Mouse (Mus musculus) testis, adult 2 months (tissue): ENCODE measurements around the gene Cept1. TPM values are rescaled to one million over a fixed set of nuclear protein-coding genes. Genes with fewer than 3 reads are reported as not detected.

Source experiments
- H3K27ac ChIP-seq: fragments of 200-500 bp; 2 replicates; pipeline ENCODE4 v1.5.1; 2012; ENCODE audit warnings: low read depth, low read length; ENCODE audit not compliant: control insufficient read depth, insufficient read depth
- H3K27me3 ChIP-seq: fragments of 200-500 bp; 2 replicates; pipeline ENCODE4 v1.6.1; 2012; ENCODE audit warnings: mild to moderate bottlenecking, low read length, moderate library complexity; ENCODE audit not compliant: control insufficient read depth, insufficient read depth
- H3K36me3 ChIP-seq: fragments of 200-500 bp; 2 replicates; pipeline ENCODE4 v1.6.1; 2012; ENCODE audit warnings: mild to moderate bottlenecking, low read length; ENCODE audit not compliant: control insufficient read depth, insufficient read depth
- H3K4me1 ChIP-seq: fragments of 200-500 bp; 2 replicates; pipeline ENCODE4 v1.6.1; 2012; ENCODE audit warnings: low read length; ENCODE audit not compliant: control insufficient read depth, insufficient read depth
- H3K4me3 ChIP-seq: fragments of 200-500 bp; 2 replicates; pipeline ENCODE4 v1.5.1; 2012; ENCODE audit warnings: low read depth, mild to moderate bottlenecking, low read length, moderate library complexity, mixed read lengths; ENCODE audit not compliant: control insufficient read depth
- CTCF ChIP-seq: fragments of 200-500 bp; IDR thresholded peaks from 2 replicates; pipeline ENCODE4 v1.5.1; 2012; ENCODE audit warnings: low read depth, mild to moderate bottlenecking, inconsistent platforms, low read length, moderate library complexity; ENCODE audit not compliant: control insufficient read depth, insufficient read depth, insufficient replicate concordance
- POLR2A ChIP-seq: fragments of 200-500 bp; IDR thresholded peaks from 2 replicates; pipeline ENCODE4 v1.6.1; 2012; ENCODE audit warnings: low read depth, mild to moderate bottlenecking, inconsistent platforms, low read length, moderate library complexity; ENCODE audit not compliant: control insufficient read depth
- polyA plus RNA-seq: library from polyadenylated mRNA; depleted of rRNA; stranded (reverse); fragments of >200 nt; gene quantifications from 2 replicates; pipeline ENCODE4 v1.2.3, GENCODE M21; 2012

Gene Cept1
- polyA plus RNA-seq, 1 experiment: 3.1 TPM

GRCm38 (mm10) chr3:106553411-106553810 is 5.8 kb upstream of the Cept1 start:
- H3K4me1 ChIP-seq: no peaks in the 10 kb centered on the region
- no peak overlapping the region for H3K4me3 ChIP-seq
- no peaks in the 10 kb centered on the region for H3K36me3 ChIP-seq
- TF ChIP-seq POLR2A (no peak), CTCF (no peak)
- H3K27me3 ChIP-seq: no peaks in the 10 kb centered on the region
- H3K27ac ChIP-seq: no peak overlapping the region

- Histone ChIP-seq H3K36me3 (no peaks in the 10 kb centered on the region), H3K27me3 (no peaks in the 10 kb centered on the region), H3K4me3 (no peak overlapping the region), H3K4me1 (peaks cover 3% of the 10 kb centered on the region; the same call in 1 of the 2 replicates), H3K27ac (no peak overlapping the region)
- no peak for TF ChIP-seq CTCF
- TF ChIP-seq POLR2A: no peak
These were observed 1.4 kb upstream of the Cept1 start for GRCm38 (mm10) chr3:106548971-106549370.

- no peaks in the 10 kb centered on the region for H3K27me3 ChIP-seq
- H3K4me3 ChIP-seq: peak overlapping the region; percentile 92
- peak overlapping the region; percentile 30 for H3K27ac ChIP-seq
- H3K4me1 ChIP-seq: peaks cover 3% of the 10 kb centered on the region; the same call in 1 of the 2 replicates
- TF ChIP-seq POLR2A (peak; percentile 18; the same call in 1 of the 2 replicates), CTCF (no peak)
- H3K36me3 ChIP-seq: no peaks in the 10 kb centered on the region
These were observed 430 bp upstream of the Cept1 start for GRCm38 (mm10) chr3:106547924-106548539.

GRCm38 (mm10) chr3:106544721-106545316 is 2.8 kb downstream of the Cept1 start:
- TF ChIP-seq CTCF: no peak
- TF ChIP-seq POLR2A: no peak
- no peak overlapping the region for H3K4me3 ChIP-seq
- H3K36me3 ChIP-seq: no peaks in the 10 kb centered on the region
- peaks cover 3% of the 10 kb centered on the region; the same call in 1 of the 2 replicates for H3K4me1 ChIP-seq
- H3K27me3 ChIP-seq: no peaks in the 10 kb centered on the region
- H3K27ac ChIP-seq: no peak overlapping the region

GRCm38 (mm10) chr3:106533277-106533676 is 14.3 kb downstream of the Cept1 start:
- H3K27me3 ChIP-seq: no peaks in the 10 kb centered on the region
- no peak overlapping the region for H3K27ac ChIP-seq
- H3K4me1 ChIP-seq: no peaks in the 10 kb centered on the region
- no peak for TF ChIP-seq CTCF
- TF ChIP-seq POLR2A: no peak
- H3K4me3 ChIP-seq: no peak overlapping the region
- H3K36me3 ChIP-seq: no peaks in the 10 kb centered on the region

GRCm38 (mm10) chr3:106528032-106528431 is 19.6 kb downstream of the Cept1 start:
- Histone ChIP-seq H3K27ac (no peak overlapping the region), H3K27me3 (no peaks in the 10 kb centered on the region), H3K36me3 (no peaks in the 10 kb centered on the region), H3K4me1 (no peaks in the 10 kb centered on the region), H3K4me3 (no peak overlapping the region)
- TF ChIP-seq POLR2A: no peak
- TF ChIP-seq CTCF: no peak

- no peak overlapping the region for H3K4me3 ChIP-seq
- H3K27ac ChIP-seq: no peak overlapping the region
- no peak for TF ChIP-seq CTCF
- no peaks in the 10 kb centered on the region for H3K4me1 ChIP-seq
- no peaks in the 10 kb centered on the region for H3K27me3 ChIP-seq
- no peaks in the 10 kb centered on the region for H3K36me3 ChIP-seq
These were observed 21.2 kb downstream of the Cept1 start for GRCm38 (mm10) chr3:106526411-106526810.

GRCm38 (mm10) chr3:106522730-106523129 is 24.9 kb downstream of the Cept1 start:
- H3K4me1 ChIP-seq: no peaks in the 10 kb centered on the region
- TF ChIP-seq CTCF: no peak
- no peak for TF ChIP-seq POLR2A
- no peaks in the 10 kb centered on the region for H3K36me3 ChIP-seq
- H3K27ac ChIP-seq: no peak overlapping the region
- H3K27me3 ChIP-seq: no peaks in the 10 kb centered on the region
- no peak overlapping the region for H3K4me3 ChIP-seq
